Mouse (Mus musculus) fibroblast of lung, adult 2 months (primary cell): ENCODE results near the gene Mapk12.
A peak's percentile ranks its signal among the peaks of the same experiment; 100 is the strongest.

Experiments used
- DNase-seq: peaks from one replicate; pipeline ENCODE4 v3.0.0-alpha.2; 2011; ENCODE audit warnings: low read depth

The Mapk12 gene

GRCm38 (mm10) chr15:89090662-89091061 is 49.8 kb downstream of the Mapk12 start:
- no peak for DNase-seq

- no peak for DNase-seq
Measured at GRCm38 (mm10) chr15:89089248-89090051, 51.1 kb downstream of the Mapk12 start.

GRCm38 (mm10) chr15:89088607-89089247 is 51.8 kb downstream of the Mapk12 start, which contains the start of gene Selenoo:
Gene Selenoo, plus strand, starts transcription at chr15:89089084.
- DNase-seq, result peak; percentile 76

- DNase-seq, result no peak
Measured at GRCm38 (mm10) chr15:89084826-89085225, 55.7 kb downstream of the Mapk12 start.

- DNase-seq, result no peak
Measured at GRCm38 (mm10) chr15:89083906-89084305, 56.6 kb downstream of the Mapk12 start.
